Mouse (Mus musculus) thymus, adult 2 months (tissue): Measurements from ENCODE around the gene Trpt1. TPM values are rescaled to one million over a fixed set of nuclear protein-coding genes. Genes with fewer than 3 reads are reported as not detected.
A peak's percentile ranks its signal among the peaks of the same experiment; 100 is the strongest.

Experiments
- DNase-seq: peaks from one replicate; pipeline ENCODE4 v3.0.0; 2021
- H3K27ac ChIP-seq: fragments of 200-500 bp; 2 replicates; pipeline ENCODE4 v1.5.1; 2012; ENCODE audit warnings: low read length, control low read depth; ENCODE audit not compliant: control insufficient read depth, insufficient read depth
- H3K27me3 ChIP-seq: fragments of 200-500 bp; 2 replicates; pipeline ENCODE4 v1.6.1; 2012; ENCODE audit warnings: mild to moderate bottlenecking, low read length, moderate library complexity, mixed read lengths; ENCODE audit not compliant: control insufficient read depth, insufficient read depth
- H3K36me3 ChIP-seq: fragments of 200-500 bp; 2 replicates; pipeline ENCODE4 v1.6.1; 2012; ENCODE audit warnings: mild to moderate bottlenecking, low read length, moderate library complexity; ENCODE audit not compliant: control insufficient read depth, insufficient read depth
- H3K4me1 ChIP-seq: fragments of 200-500 bp; replicated peaks from 2 replicates; pipeline ENCODE4 v1.6.1; 2012; ENCODE audit warnings: low read length; ENCODE audit not compliant: control insufficient read depth, insufficient read depth
- H3K4me3 ChIP-seq: fragments of 200-500 bp; 2 replicates; pipeline ENCODE4 v1.5.1; 2012; ENCODE audit warnings: mild to moderate bottlenecking, low read length, control low read depth, moderate library complexity; ENCODE audit not compliant: control insufficient read depth, insufficient read depth
- CTCF ChIP-seq: fragments of 200-500 bp; IDR thresholded peaks from 2 replicates; pipeline ENCODE4 v1.5.1; 2012; ENCODE audit warnings: mild to moderate bottlenecking, control low read depth, low read length, moderate library complexity, borderline replicate concordance; ENCODE audit not compliant: control insufficient read depth, poor library complexity, insufficient read depth; ENCODE audit errors: extremely low read depth
- POLR2A ChIP-seq: fragments of 200-500 bp; IDR thresholded peaks from 2 replicates; pipeline ENCODE4 v1.6.1; 2012; ENCODE audit warnings: mild to moderate bottlenecking, low read length, control low read depth, moderate library complexity; ENCODE audit not compliant: control insufficient read depth, poor library complexity, insufficient read depth; ENCODE audit errors: extremely low read depth
- WGBS: fragments of 180-500 bp; shearing (Covaris S2); methylation state at CpG from one replicate; pipeline ENCODE4 v1.1.7; 2018; 5-methylcytosine and 5-hydroxymethylcytosine counted together
- polyA plus RNA-seq: library from polyadenylated mRNA; depleted of rRNA; stranded (reverse); fragments of >200 nt; gene quantifications from 2 replicates; pipeline ENCODE4 v1.2.3, GENCODE M21; 2012

Gene Trpt1
- polyA plus RNA-seq, 1 experiment: 9.9 TPM

DNA sequence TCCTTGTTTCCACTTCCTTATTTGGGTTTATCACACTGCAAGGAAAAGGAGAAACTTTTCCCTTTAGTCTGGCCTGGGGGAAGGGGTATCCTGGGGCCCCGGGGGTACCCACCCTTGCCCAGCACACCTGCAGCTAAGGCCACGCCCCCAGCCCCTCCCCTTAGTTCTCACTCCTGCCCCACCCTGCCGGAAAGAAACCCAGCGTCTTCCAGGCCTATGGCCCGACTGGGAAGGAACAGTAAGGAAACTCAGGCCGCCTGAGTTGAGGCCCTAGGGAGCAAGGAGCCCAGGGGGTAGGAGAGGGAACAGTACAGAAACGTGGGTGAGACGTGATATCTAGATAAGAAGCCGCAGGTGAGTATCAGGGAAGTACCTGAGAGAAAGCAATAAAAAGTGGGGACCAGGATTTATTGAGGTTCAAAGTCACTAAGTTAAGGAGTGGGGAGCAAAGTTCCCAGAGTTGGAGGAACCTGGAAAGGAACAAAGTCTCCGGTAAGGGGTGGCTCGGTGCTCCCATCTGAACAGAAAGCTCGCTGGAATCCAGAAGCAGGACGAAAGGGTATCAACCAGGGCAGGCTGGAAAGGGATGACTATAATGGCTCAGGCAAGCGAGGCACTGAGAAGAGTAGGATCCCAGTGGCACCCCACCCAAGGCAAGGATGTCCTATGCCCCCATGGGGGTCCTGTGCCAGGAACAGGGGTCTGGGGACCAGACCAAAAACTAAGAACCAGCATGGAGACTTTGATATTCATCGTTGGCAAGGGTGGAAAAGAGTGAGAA, 27.2 kb upstream of the Trpt1 start:
- Histone ChIP-seq H3K4me3 (0 out of 2 replicates have a peak overlapping the region, but pooled peaks have one; percentile 3), H3K27me3 (no peaks in the 10 kb centered on the region), H3K27ac (no peak overlapping the region), H3K4me1 (peaks cover 27% of the 10 kb centered on the region), H3K36me3 (no peaks in the 10 kb centered on the region)
- TF ChIP-seq CTCF (no peak), POLR2A (no peak)
- peak; percentile 39 for DNase-seq
- WGBS: 26% methylated on average over 15 of the region's 15 CpGs

DNA sequence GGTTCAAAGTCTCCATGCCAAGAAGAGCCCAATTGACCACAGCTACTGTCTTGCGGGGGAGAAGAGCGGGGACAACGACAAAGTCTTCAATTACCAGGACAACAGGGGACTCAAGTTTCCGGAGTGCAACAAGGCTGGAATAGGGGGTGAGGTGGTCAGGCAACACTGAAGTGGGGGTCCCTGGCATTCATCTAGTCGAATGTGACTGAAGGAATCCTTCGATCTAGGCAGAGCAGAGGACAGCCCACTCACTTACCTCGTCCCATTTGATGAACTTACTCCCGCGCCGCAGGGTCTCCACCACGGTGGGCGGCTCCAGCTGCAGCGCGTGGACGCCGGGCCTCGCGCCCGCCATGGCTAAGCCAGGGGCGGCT, 26.7 kb upstream of the Trpt1 start:
- H3K4me3 ChIP-seq: peak overlapping the region; percentile 51
- H3K4me1 ChIP-seq: peaks cover 30% of the 10 kb centered on the region
- H3K27ac ChIP-seq: no peak overlapping the region
- H3K27me3 ChIP-seq: no peaks in the 10 kb centered on the region
- DNase-seq: no peak
- no peak for TF ChIP-seq POLR2A
- TF ChIP-seq CTCF: no peak
- 3% methylated on average over 20 of the region's 20 CpGs for WGBS
- H3K36me3 ChIP-seq: no peaks in the 10 kb centered on the region

DNA sequence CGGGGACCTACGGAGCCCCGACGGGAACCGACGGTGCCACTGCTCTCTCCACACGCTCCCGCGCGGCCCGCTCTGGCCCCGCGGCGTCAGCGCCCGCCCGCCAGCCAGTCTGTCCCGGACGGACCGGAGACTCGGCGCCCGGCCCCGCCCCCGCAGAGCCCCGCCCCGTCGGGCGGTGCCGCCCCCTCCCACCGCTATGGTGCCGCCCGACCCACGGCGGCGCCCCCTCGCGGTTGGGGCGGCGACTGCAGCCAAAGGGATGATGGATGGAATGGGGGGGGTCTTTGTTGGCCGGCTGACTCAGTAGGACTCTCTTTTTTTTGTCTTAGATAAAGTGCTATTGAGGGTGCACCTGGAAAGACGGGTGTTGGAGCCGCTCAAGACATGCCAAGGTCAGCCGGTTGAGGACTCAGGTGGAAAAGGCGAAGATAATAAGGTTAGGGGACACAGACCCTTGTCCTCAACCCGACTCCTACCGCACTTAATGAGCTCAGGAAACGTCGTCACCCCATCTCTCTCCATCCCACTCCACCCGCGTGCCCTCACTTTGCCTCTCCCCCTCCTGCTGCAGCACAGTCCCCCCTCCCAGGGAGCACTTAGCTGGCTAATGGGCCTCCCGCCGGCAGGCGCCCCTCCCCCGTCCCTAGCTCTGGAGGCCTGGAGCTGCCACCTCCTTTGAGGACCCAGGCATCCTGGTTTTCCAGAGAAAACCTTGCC, 26.1 kb upstream of the Trpt1 start:
- 2% methylated on average over 55 of the region's 55 CpGs for WGBS
- H3K27ac ChIP-seq: no peak overlapping the region
- H3K27me3 ChIP-seq: no peaks in the 10 kb centered on the region
- peak overlapping the region; percentile 51 for H3K4me3 ChIP-seq
- TF ChIP-seq POLR2A (no peak), CTCF (peak; percentile 94)
- peaks cover 30% of the 10 kb centered on the region for H3K4me1 ChIP-seq
- H3K36me3 ChIP-seq: no peaks in the 10 kb centered on the region
- peak; percentile 67 for DNase-seq

DNA sequence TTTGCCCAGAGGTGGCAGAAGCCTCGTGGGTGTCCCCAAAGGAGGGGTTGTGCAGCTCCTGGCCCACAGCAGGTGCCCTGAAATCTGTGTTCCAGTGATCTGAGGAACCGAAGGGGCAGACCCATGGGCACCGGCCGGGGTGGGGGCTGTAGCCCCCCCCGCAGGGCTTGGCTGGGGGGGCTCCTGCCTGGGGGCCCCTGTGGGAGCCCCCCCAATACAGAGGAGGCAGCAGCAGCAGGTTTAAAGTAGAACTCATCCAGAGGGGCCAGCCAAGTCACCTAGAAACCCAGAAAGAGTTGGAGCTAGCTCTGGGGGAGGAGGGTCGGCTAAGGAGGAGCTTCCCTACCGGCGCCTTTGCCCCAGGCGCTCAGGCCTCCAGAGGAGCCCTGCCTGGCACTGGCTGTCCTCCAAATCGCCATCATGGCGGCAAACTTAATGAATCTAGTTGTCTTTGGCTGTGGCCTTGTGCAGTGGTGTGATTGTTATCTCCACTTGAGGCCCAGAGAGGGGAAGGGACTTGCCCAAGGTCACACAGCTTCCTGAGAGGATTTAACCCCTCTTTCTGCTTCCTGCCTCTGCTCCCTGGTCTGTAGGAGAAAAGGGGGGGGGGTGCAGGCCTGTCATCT, 25.4 kb upstream of the Trpt1 start:
- Histone ChIP-seq H3K4me1 (peaks cover 30% of the 10 kb centered on the region), H3K27ac (no peak overlapping the region), H3K27me3 (no peaks in the 10 kb centered on the region), H3K4me3 (no peak overlapping the region), H3K36me3 (no peaks in the 10 kb centered on the region)
- no peak for TF ChIP-seq POLR2A
- WGBS: 51% methylated on average over 11 of the region's 11 CpGs
- no peak for DNase-seq

DNA sequence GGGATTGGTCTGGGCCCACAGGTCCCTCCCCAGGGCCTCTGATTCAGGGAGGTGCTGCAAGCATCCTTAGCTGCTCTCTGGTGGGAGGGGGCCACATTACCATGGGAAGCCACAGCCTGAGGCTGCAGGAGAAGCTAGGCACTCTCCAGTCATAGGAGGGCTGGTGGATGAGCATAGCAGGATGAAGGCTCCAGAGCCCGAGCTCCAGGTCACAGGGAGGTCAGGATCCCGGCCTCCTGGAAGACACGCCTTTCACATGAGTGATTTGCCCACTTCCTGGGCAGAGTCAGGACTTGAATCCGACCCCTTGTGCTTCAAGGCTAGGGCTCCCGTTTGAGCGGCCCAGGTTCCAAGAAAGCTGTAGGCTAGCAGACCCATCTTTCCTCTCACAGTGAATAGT, 24.3 kb upstream of the Trpt1 start:
- no peaks in the 10 kb centered on the region for H3K36me3 ChIP-seq
- no peak overlapping the region for H3K4me3 ChIP-seq
- no peak for DNase-seq
- H3K27me3 ChIP-seq: no peaks in the 10 kb centered on the region
- H3K4me1 ChIP-seq: peaks cover 35% of the 10 kb centered on the region
- no peak overlapping the region for H3K27ac ChIP-seq
- TF ChIP-seq POLR2A: no peak
- TF ChIP-seq CTCF: no peak
- WGBS: 92% methylated on average over 6 of the region's 6 CpGs

DNA sequence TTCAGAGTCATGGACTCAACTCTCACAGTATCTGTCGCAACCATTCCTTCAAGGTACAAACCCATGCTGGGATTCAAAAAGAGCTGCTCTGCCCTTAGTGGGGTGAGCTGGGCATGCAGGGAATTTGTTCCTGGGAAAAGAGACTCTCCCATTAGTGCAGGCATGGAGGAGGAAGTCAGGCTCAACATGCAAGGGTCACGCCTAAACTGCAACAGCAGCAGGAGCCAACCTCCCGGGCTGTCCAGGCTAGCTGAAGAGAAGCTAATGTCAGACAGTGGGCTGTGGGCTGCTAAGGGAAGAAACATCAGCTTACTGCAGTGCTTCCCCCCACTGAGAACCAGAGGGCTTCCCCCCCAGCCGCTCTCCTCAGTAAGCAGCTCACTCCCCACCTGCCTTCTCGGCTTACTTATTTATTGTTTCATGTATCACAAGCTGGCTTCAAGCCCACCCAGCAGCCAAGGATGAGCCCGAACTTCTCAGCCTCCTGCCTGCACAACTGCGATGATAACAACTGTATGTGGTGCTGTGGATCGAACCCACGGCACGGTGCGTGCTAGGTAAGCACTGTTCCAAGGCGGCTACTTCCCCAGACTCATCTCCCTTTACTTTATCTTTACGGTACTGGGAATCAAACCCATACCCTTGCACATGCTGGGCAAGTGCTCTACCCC, 23.5 kb upstream of the Trpt1 start:
- Histone ChIP-seq H3K27ac (no peak overlapping the region), H3K27me3 (no peaks in the 10 kb centered on the region), H3K4me1 (peaks cover 40% of the 10 kb centered on the region), H3K4me3 (no peak overlapping the region), H3K36me3 (peaks cover under 1% of the 10 kb centered on the region; the same call in 1 of the 2 replicates)
- TF ChIP-seq CTCF (no peak), POLR2A (no peak)
- WGBS: 88% methylated on average over 13 of the region's 13 CpGs
- no peak for DNase-seq
